Mouse (Mus musculus): ENCODE results near the gene Dnah6. TPM values are rescaled to one million over a fixed set of nuclear protein-coding genes. Genes with fewer than 3 reads are reported as not detected.
A peak's percentile ranks its signal among the peaks of the same experiment; 100 is the strongest.

The Dnah6 gene
- polyA plus RNA-seq (2015; fragmentation: Nextera tagmentation; extraction: Ambion mirVana) = 0.08 TPM in 2 replicates

DNA sequence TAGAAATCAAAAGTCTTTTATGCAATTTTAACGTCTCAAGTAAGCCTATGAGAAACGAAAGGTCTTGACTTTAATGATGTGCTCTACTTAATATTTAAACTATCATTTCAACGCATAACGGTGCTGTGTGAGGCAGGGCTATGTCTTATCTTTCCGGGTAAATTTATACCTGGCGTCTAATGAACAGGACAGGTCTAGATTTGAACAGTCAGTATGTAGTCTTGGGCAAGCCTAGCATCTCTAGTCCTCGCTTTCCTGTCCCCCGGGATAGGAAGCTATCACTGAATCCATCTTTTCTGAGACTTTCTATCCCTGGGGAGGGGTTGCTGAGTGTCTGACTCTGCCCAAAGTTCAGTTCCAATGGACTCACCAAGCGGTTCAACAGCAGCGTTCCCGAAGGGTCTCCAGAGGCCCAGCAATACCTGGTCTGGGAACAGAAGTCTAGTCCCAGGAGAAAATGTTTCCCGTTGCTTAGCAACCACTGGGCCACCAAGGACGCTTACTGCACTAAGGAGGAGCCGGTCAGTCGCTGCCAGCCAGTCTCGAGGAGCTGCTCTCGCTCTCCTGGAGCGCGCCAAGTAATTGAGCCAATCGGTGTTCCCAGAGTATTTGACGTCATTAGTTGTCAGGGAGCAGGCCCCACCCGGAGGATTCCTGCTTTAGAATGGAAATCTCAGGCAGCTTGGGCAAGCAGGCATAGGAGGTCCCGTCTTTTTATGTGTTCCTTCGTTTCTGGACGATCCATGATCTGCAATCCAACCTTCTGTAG is at the start of gene Dnah6:
TSS of gene Dnah6 (minus strand) at position 463 of the 769 bp plus-strand sequence.
- Histone ChIP-seq H3K4me2 (peak within 1 kb of the TSS; percentile 70), H3K27me3 (replicated peaks) (no peaks in the 10 kb centered on the region), H3K4me3 (peak within 1 kb of the TSS; percentile 52), H3K9me3 (no peaks in the 10 kb centered on the region), H3K4me1 (peaks cover 16% of the 10 kb centered on the region), H3K36me3 (no peaks in the 10 kb centered on the region), H3K27ac (replicated peaks) (peak within 1 kb of the TSS; percentile 92), H3K9ac (peak within 1 kb of the TSS; percentile 70)
- WGBS = 31% methylated on average over 25 of the region's 25 CpGs
- ATAC-seq (ENCODE audit: extremely low read depth, insufficient number of reproducible peaks, low FRiP score, low TSS enrichment) = peak; percentile 86

DNA sequence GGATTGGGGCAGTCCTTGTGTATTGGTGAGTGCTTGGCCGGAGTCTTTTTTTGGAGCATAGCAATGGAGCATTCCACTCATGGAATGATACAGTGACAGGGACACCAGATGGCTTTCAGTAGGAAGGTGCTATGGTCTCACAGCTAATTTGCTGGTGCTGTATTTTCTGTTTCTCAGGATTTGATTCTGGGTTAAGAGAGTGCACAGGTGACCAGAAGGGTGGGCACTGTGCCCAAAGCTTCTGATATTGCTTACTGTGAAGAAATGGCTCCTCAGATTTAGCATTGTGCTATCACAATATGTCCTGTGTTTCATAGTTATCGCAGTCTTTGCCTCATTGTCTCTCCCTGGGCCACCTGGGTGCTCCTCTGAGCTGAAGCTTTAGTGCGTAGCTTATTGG is 47.9 kb upstream of the Dnah6 start:
- no peak overlapping the region for H3K4me3 ChIP-seq
- 93% methylated on average over 3 of the region's 3 CpGs for WGBS
- no peak for ATAC-seq (ENCODE audit: extremely low read depth, insufficient number of reproducible peaks, low FRiP score, low TSS enrichment)

DNA sequence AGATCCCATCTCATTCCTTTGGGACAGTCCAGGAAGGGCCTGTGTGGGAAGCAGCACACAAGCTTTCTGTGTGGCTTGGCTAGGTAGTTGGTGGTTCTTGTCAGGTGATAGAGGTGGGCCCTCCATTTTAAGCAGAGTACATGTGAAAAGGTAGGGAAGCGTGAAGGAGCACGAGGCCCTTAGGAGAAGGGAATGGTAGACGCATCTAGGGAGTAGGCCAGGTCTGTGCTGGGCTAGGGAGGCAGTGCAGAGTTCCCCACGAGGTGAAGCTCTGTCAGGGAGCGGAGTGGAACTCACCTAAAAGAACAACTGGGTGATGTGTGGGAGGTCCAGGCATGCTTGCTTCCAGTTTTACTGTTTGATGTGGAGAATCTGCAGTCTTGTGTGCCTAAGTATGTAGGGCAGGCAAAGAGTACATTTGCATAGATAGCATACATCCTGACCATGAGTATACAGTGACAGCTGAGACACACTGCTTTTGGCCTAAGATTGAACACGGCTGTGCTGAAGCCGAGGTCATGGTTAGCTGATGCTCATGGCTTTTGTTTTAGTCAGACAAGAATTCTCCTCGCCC is 46.4 kb upstream of the Dnah6 start:
- H3K4me3 ChIP-seq = no peak overlapping the region
- H3K36me3 ChIP-seq = peaks cover 95% of the 10 kb centered on the region
- no peak overlapping the region for H3K27ac ChIP-seq (replicated peaks)
- H3K4me2 ChIP-seq = no peak overlapping the region
- 78% methylated on average over 8 of the region's 8 CpGs for WGBS
- no peak for ATAC-seq (ENCODE audit: extremely low read depth, insufficient number of reproducible peaks, low FRiP score, low TSS enrichment)
- H3K4me1 ChIP-seq = peaks cover 12% of the 10 kb centered on the region
- H3K27me3 ChIP-seq (replicated peaks) = no peaks in the 10 kb centered on the region
- H3K9me3 ChIP-seq = no peaks in the 10 kb centered on the region
- H3K9ac ChIP-seq = no peak overlapping the region

More for the DNA sequence above, 47.9 kb upstream of the Dnah6 start:
- Histone ChIP-seq H3K9me3 (no peaks in the 10 kb centered on the region), H3K36me3 (peaks cover 96% of the 10 kb centered on the region), H3K4me1 (peaks cover 12% of the 10 kb centered on the region), H3K4me2 (no peak overlapping the region), H3K9ac (no peak overlapping the region), H3K27me3 (replicated peaks) (no peaks in the 10 kb centered on the region), H3K27ac (replicated peaks) (no peak overlapping the region)

DNA sequence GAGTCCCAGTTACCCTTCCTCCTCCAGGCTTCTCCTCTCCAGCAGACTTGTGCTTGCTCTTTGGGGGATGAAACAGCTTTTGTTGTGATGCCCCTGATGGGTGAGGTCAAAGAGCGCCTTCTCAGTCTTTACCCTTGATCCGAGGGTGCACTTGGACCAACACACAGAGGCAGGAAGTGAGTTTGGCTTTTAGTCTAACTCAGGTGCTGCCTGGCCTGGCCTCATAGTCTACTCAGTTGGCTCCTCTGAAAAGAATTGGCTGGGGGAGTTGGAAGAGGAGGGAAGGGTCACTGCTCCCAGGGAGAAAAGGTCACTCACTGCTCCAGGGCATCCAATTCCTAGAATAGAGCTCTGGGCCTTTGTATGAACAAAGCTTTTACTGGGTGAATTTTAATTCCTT is 43.4 kb upstream of the Dnah6 start:
- Histone ChIP-seq H3K9me3 (no peaks in the 10 kb centered on the region), H3K4me1 (peaks cover 12% of the 10 kb centered on the region), H3K27ac (replicated peaks) (no peak overlapping the region), H3K4me3 (no peak overlapping the region), H3K36me3 (peaks cover 93% of the 10 kb centered on the region), H3K9ac (no peak overlapping the region), H3K4me2 (no peak overlapping the region), H3K27me3 (replicated peaks) (no peaks in the 10 kb centered on the region)
- WGBS = 85% methylated on average over 2 of the region's 2 CpGs
- ATAC-seq (ENCODE audit: extremely low read depth, insufficient number of reproducible peaks, low FRiP score, low TSS enrichment) = no peak

DNA sequence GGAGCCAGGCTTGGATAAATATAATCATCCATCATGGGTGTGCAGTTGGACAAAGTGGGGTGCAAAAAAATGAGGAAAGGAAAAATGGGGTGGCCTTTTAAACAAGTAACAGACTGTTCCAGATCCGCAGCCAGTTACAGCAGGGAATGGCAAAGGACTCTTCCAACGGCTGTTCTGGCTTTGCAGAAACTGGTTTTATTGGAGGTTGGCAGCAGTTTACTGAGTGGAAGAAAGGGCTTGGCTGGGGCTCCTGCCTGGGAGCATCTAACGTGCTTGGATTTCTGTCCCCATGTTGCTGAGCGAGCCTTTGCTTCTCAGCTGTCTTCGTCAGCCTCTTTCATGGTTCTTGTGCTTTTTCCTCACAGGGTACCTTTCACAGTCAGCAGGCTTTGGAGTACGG is 38.7 kb upstream of the Dnah6 start:
- no peak overlapping the region for H3K4me2 ChIP-seq
- WGBS = 86% methylated on average over 6 of the region's 6 CpGs
- H3K4me3 ChIP-seq = no peak overlapping the region
- H3K9ac ChIP-seq = no peak overlapping the region
- no peak overlapping the region for H3K27ac ChIP-seq (replicated peaks)
- no peak for ATAC-seq (ENCODE audit: extremely low read depth, insufficient number of reproducible peaks, low FRiP score, low TSS enrichment)
- H3K36me3 ChIP-seq = peaks cover 88% of the 10 kb centered on the region
- H3K9me3 ChIP-seq = no peaks in the 10 kb centered on the region
- no peaks in the 10 kb centered on the region for H3K27me3 ChIP-seq (replicated peaks)
- H3K4me1 ChIP-seq = peaks cover 6% of the 10 kb centered on the region

DNA sequence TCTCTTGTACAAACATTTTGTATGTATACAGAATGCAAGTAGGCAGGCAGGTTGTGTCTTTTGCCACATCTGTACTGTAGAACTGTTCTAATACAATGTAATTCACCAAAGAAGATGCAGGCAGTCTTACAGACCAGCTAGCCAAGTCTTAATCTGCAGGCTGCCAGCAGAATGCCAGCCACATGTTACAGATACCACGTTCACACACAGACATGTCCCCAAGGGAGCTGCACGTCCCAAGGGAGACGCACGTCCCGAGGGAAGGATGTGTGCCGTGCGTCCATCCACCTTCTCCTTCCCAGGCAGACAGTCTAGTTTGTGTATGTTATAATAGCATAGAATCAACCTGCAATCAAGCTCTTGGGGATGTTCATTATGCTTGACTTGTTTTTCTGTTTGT is 35.6 kb upstream of the Dnah6 start:
- no peak for ATAC-seq (ENCODE audit: extremely low read depth, insufficient number of reproducible peaks, low FRiP score, low TSS enrichment)
- Histone ChIP-seq H3K4me2 (no peak overlapping the region), H3K27me3 (replicated peaks) (no peaks in the 10 kb centered on the region), H3K9ac (no peak overlapping the region), H3K36me3 (peaks cover 62% of the 10 kb centered on the region), H3K4me3 (no peak overlapping the region), H3K4me1 (peaks cover 31% of the 10 kb centered on the region), H3K27ac (replicated peaks) (no peak overlapping the region), H3K9me3 (no peaks in the 10 kb centered on the region)
- 89% methylated on average over 7 of the region's 7 CpGs for WGBS

DNA sequence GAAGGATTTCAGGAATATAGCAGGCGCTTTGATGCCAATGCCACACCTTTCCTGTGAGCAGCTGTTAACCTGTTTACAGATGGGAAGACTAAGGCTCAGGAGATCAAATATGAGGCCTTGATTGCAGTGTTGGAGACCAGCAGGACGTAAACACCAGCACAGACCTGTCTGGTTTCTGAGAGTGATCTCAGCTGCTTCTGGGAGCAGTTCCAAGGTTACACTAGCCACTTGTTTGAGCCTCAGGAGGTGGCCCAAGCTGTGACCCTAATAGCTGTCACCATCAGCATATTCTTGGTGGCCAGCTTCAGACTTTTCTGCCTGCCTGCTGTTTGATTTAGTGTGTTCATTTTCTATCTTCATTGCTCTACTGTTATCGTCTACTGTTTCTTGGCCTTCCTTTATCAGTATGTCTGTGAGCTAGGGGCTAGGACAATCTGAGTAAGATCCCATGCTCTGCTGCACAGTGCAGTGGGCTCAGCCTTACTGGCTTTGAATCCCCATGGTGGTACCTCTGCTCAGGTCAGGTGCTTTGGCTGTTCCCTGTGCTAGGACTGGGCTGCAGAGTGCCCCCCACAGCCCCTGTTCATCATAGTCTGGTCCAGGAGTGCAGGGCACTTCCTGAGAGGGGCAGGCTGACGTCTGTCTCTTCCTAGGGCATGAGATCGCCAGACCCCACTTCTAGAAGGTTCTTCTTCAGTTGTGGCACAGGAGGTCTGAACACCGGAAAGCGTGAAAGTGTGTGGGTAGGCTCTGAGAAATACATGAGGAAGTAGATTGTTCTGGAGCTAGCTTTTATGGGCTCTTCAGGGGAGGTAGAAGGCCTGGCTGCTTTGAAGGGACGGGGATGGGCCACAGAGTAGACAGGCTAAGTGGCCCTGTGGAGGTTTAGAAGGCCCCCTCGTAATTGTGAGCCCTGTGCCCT is 33.1 kb upstream of the Dnah6 start:
- peaks cover 38% of the 10 kb centered on the region for H3K36me3 ChIP-seq
- H3K4me2 ChIP-seq = no peak overlapping the region
- 0 out of 2 replicates have a peak overlapping the region, but pooled peaks have one; percentile 21 for H3K9ac ChIP-seq
- H3K27me3 ChIP-seq (replicated peaks) = no peaks in the 10 kb centered on the region
- no peak overlapping the region for H3K4me3 ChIP-seq
- 68% methylated on average over 9 of the region's 9 CpGs for WGBS
- no peak; the same call in 1 of the 2 replicates for ATAC-seq (ENCODE audit: extremely low read depth, insufficient number of reproducible peaks, low FRiP score, low TSS enrichment)
- H3K4me1 ChIP-seq = peaks cover 49% of the 10 kb centered on the region
- peak overlapping the region; percentile 50 for H3K27ac ChIP-seq (replicated peaks)
- no peaks in the 10 kb centered on the region for H3K9me3 ChIP-seq

DNA sequence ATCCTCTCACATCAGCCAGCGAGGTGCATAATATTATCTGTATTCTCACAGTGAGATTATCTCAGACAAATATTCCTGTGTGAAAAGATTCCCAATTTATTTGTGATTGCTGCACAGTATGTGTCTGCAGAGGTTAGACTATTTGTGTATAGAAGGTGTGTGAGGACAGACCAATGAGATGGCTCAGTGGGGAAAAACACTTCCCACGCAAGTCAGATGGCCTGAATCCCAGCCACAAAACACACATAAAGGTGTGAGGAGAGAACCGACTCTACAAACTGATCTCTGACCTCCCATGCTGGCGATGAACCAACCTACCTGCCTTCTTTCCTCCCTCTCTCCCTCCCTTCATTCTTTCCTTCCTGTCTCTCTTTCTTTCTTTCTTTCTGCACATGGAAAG is 32.1 kb upstream of the Dnah6 start:
- Histone ChIP-seq H3K9ac (no peak overlapping the region), H3K4me2 (no peak overlapping the region), H3K4me3 (no peak overlapping the region), H3K4me1 (peaks cover 54% of the 10 kb centered on the region), H3K27me3 (replicated peaks) (no peaks in the 10 kb centered on the region), H3K9me3 (no peaks in the 10 kb centered on the region), H3K36me3 (peaks cover 29% of the 10 kb centered on the region), H3K27ac (replicated peaks) (0 out of 2 replicates have a peak overlapping the region, but pooled peaks have one; percentile 20)
- WGBS = 57% methylated on average over 4 of the region's 4 CpGs
- no peak for ATAC-seq (ENCODE audit: extremely low read depth, insufficient number of reproducible peaks, low FRiP score, low TSS enrichment)

DNA sequence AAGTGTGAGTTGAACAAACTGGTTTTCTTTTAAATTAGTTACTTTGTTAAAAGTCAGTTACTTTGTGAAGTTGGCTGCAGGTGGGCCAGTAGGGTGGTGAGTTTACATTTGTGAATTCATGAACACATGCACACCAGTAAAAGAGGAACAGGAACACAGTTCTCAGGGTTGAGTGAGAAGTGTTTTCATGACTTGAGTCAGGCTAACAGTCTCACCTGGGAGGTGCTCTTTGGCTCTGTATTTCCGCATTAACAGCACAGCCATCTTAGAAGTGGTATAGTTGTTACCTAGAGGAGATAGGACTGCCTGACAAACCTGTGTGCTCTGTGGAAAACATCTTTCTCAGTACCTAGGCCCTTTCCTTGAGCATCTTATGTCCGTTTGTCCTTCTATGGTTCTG is 31.6 kb upstream of the Dnah6 start:
- Histone ChIP-seq H3K27me3 (replicated peaks) (no peaks in the 10 kb centered on the region), H3K36me3 (peaks cover 23% of the 10 kb centered on the region), H3K27ac (replicated peaks) (no peak overlapping the region), H3K4me1 (peaks cover 54% of the 10 kb centered on the region), H3K9me3 (no peaks in the 10 kb centered on the region), H3K4me2 (no peak overlapping the region), H3K4me3 (no peak overlapping the region), H3K9ac (peak overlapping the region; percentile 19; the same call in 1 of the 2 replicates)
- no peak for ATAC-seq (ENCODE audit: extremely low read depth, insufficient number of reproducible peaks, low FRiP score, low TSS enrichment)
- 85% methylated on average over 2 of the region's 2 CpGs for WGBS

DNA sequence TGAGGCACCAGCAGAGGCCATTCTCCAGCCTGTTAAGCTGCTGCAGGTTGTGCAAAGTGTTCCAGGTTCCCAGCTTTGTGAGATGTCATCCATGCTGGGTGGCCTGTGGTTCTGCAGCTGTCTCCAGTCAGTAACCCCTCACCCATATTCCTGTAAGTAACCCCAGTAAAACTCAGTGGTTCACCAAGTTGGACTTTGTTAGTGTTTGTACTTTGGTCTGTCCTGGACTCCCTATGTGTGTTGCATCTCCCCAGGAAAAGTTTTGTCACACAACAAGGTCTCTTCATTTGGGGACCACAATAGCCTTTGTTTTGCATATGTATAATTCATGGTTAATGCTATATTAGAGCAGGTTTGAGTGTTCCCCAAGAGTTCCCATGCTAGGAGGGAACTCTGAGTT is 30.9 kb upstream of the Dnah6 start:
- H3K4me1 ChIP-seq = peaks cover 54% of the 10 kb centered on the region
- no peak overlapping the region for H3K27ac ChIP-seq (replicated peaks)
- no peaks in the 10 kb centered on the region for H3K27me3 ChIP-seq (replicated peaks)
- H3K9ac ChIP-seq = no peak overlapping the region
- H3K4me3 ChIP-seq = no peak overlapping the region
- no peaks in the 10 kb centered on the region for H3K9me3 ChIP-seq
- no peak for ATAC-seq (ENCODE audit: extremely low read depth, insufficient number of reproducible peaks, low FRiP score, low TSS enrichment)
- no peak overlapping the region for H3K4me2 ChIP-seq
- peaks cover 17% of the 10 kb centered on the region for H3K36me3 ChIP-seq

DNA sequence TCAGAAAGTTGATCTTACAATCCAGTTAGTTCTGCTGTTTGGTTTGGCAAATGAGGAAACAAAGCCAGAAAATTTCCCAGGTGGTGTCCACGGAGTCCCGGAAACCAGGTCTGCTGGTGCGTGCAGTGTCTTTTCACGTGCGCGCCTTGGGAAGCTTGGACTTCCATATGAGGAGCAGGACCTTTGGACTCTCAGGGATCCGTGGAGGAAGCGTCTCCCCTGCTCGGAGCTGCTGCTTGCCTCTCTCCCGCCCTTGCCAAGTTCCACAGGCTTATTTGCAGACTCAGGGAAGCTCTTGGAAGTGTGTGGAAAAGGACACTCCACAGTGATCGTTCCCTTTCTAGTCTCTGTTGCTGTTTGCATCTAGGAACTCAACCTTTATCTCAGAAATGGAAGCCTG is 29.9 kb upstream of the Dnah6 start:
- no peak overlapping the region for H3K4me3 ChIP-seq
- H3K9ac ChIP-seq = no peak overlapping the region
- peaks cover 54% of the 10 kb centered on the region for H3K4me1 ChIP-seq
- H3K9me3 ChIP-seq = no peaks in the 10 kb centered on the region
- no peak overlapping the region for H3K27ac ChIP-seq (replicated peaks)
- peaks cover 6% of the 10 kb centered on the region for H3K36me3 ChIP-seq
- H3K27me3 ChIP-seq (replicated peaks) = no peaks in the 10 kb centered on the region
- no peak for ATAC-seq (ENCODE audit: extremely low read depth, insufficient number of reproducible peaks, low FRiP score, low TSS enrichment)
- WGBS = 89% methylated on average over 11 of the region's 11 CpGs
- no peak overlapping the region for H3K4me2 ChIP-seq

All from heart, embryonic 13.5 days (tissue).